Mouse (Mus musculus) spleen, adult 18-20 months (tissue): Measurements from ENCODE around the gene Gpr176.
"Not testable (repeated sequence)": the region's sequence is repeated elsewhere in the genome, so short reads cannot be mapped to it uniquely, and the experiment has no call there.

Experiments
- DNase-seq, 2 experiments: peaks; one replicate each; pipeline ENCODE4 v3.0.0; 2022; ENCODE audit warnings: mixed read lengths in 2 of 2

Gpr176 gene

GRCm38 (mm10) chr2:118298601-118299000 is 74.6 kb downstream of the Gpr176 start:
- no peak for DNase-seq

GRCm38 (mm10) chr2:118297966-118298365 is 75.3 kb downstream of the Gpr176 start:
- DNase-seq: no peak

- no peak for DNase-seq
Measured at GRCm38 (mm10) chr2:118295505-118295904, 77.7 kb downstream of the Gpr176 start.

- DNase-seq: no peak
Measured at GRCm38 (mm10) chr2:118293583-118293982, 79.6 kb downstream of the Gpr176 start.

GRCm38 (mm10) chr2:118289066-118289460 is 84.2 kb downstream of the Gpr176 start:
- DNase-seq: not testable (repeated sequence)

- no peak for DNase-seq
Measured at GRCm38 (mm10) chr2:118288326-118289065, 84.7 kb downstream of the Gpr176 start.

- no peak for DNase-seq
Measured at GRCm38 (mm10) chr2:118287678-118288077, 85.5 kb downstream of the Gpr176 start.

- no peak for DNase-seq
Measured at GRCm38 (mm10) chr2:118282467-118282866, 90.8 kb downstream of the Gpr176 start.

GRCm38 (mm10) chr2:118278249-118278648 is 95.0 kb downstream of the Gpr176 start:
- DNase-seq: no peak

- no peak for DNase-seq
Measured at GRCm38 (mm10) chr2:118271606-118272005, 101.6 kb downstream of the Gpr176 start.

GRCm38 (mm10) chr2:118270213-118270612 is 103.0 kb downstream of the Gpr176 start:
- no peak for DNase-seq

GRCm38 (mm10) chr2:118263914-118264201 is 109.4 kb downstream of the Gpr176 start:
- peak; percentile 25 to 29 for DNase-seq

GRCm38 (mm10) chr2:118263151-118263913 is 109.9 kb downstream of the Gpr176 start:
- DNase-seq: peak; percentile 10 to 46

GRCm38 (mm10) chr2:118262673-118263072 is 110.5 kb downstream of the Gpr176 start:
- DNase-seq: no peak

GRCm38 (mm10) chr2:118259746-118260145 is 113.5 kb downstream of the Gpr176 start:
- DNase-seq: no peak

- no peak for DNase-seq
Measured at GRCm38 (mm10) chr2:118257094-118257493, 116.1 kb downstream of the Gpr176 start.

GRCm38 (mm10) chr2:118256621-118257053 is 116.6 kb downstream of the Gpr176 start, which contains the start of gene Fsip1:
Fsip1 (minus strand) TSS chr2:118256966.
- peak; percentile 80 for DNase-seq

- DNase-seq: no peak
Measured at GRCm38 (mm10) chr2:118254516-118254915, 118.7 kb downstream of the Gpr176 start.

- DNase-seq: no peak
Measured at GRCm38 (mm10) chr2:118248966-118249365, 124.3 kb downstream of the Gpr176 start.

GRCm38 (mm10) chr2:118248016-118248415 is 125.2 kb downstream of the Gpr176 start:
- DNase-seq: no peak

- DNase-seq: peak; percentile 40 to 72
Measured at GRCm38 (mm10) chr2:118245914-118246313, 127.3 kb downstream of the Gpr176 start.

- DNase-seq: no peak
Measured at GRCm38 (mm10) chr2:118236196-118236595, 137.0 kb downstream of the Gpr176 start.

- no peak for DNase-seq
Measured at GRCm38 (mm10) chr2:118235614-118236013, 137.6 kb downstream of the Gpr176 start.

GRCm38 (mm10) chr2:118230544-118230943 is 142.7 kb downstream of the Gpr176 start:
- no peak for DNase-seq
